Mouse (Mus musculus) cerebellum, adult 8-10 months (tissue): ENCODE results near the gene Ripk3.

ENCODE experiments used
- DNase-seq: peaks from one replicate; pipeline ENCODE4 v3.0.0; 2022

The Ripk3 gene

GRCm38 (mm10) chr14:55758363-55758784 is 30.3 kb downstream of the Ripk3 start, which contains the start of gene Cideb:
TSS of gene Cideb (minus strand) at chr14:55758458.
- DNase-seq = peak; percentile 33

DNA sequence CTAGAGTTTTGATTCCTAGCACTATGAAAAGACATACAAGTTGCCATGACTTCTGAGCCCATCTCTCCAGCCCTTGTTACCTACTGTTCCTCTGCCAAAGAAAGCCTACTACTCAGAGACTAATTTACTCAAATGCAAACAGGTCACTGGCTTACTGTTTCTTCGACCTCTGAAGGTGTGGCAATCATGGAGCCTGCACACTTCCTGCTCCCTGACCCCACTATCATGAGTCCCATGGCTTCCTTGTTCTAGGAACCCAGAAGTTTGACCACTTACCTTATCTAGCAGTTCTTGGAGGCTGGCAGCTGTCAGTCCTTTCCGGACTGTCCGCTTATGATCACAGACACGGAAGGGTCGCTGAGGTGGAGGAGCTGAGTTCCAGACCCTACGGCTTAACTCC is 31.1 kb downstream of the Ripk3 start:
- no peak for DNase-seq

- no peak for DNase-seq
Observed at GRCm38 (mm10) chr14:55747051-55747847, 41.4 kb downstream of the Ripk3 start.

DNA sequence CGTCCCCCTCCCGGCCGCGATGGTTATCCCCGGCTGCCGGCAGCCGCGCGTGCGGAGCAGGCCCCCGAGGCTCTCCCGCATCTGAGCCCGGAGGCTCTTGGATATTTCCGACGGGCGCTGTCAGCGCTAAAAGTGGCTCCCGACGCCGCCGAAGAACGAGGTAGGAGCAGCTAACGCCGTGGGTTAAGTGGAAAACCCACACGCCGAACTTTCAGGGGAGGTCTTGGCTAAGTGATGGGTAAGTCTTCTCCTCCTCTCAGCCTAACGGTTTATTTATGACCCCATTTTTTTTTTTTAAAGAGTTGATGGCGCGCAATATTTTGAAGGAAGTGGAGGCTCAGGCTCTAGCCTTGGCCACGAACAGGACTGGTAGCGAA is 42.8 kb downstream of the Ripk3 start:
- no peak for DNase-seq

GRCm38 (mm10) chr14:55745180-55745860 is 43.3 kb downstream of the Ripk3 start, which contains the start of the genes Dhrs1 and Nop9:
TSS of gene Dhrs1 (minus strand) at chr14:55745690.
TSS of gene Nop9 (plus strand) at chr14:55745693.
- peak; percentile 78 for DNase-seq

- DNase-seq = peak; percentile 81
Observed at GRCm38 (mm10) chr14:55743711-55744110, 45.0 kb downstream of the Ripk3 start.

DNA sequence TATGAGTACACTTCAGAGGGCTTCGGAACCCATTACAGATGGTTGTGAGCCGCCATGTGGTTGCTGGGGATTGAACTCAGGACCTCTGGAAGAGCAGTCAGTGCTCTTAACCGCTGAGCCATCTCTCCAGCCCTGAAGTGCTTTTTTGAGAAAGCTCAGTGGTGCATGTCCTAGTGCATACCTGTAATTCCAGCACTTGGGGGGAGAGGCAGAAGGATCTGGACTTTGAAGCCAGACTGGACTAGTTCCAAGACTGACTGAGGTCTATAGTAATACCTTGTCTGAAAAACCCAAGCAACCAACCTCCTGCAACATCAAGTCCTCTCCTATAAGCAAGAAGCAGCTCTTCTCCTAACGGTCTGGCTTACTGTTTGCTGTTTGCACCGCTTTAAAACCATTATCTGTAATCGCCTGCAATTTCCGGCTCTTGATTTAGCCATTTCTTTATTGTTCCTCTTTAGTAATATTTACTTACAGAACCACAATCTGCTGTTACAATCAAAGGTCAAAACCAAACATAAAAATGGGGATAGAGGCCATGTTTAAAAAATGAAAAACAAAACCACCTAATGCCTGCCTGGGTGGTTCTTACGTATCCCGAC is 51.5 kb downstream of the Ripk3 start:
- DNase-seq = no peak

DNA sequence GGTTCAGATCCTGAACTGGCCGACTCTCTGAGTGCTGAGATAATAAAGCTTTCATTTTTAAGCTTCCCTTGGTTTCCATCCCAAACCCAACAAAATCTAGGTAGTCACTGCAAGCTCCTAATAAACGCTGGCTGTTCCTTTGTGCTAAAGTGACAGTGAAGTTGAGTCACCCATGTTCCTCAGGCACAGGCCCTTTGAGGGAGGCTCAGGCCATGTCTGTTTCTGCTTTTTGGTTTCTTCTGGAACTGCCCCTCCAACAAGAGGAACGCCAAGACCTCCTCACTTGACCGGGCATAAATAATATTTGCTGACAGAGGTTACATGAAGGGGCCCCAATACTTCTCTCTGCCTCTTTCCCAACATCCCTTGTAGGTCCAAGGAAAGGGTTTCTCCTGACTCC is 52.9 kb downstream of the Ripk3 start:
- no peak for DNase-seq

DNA sequence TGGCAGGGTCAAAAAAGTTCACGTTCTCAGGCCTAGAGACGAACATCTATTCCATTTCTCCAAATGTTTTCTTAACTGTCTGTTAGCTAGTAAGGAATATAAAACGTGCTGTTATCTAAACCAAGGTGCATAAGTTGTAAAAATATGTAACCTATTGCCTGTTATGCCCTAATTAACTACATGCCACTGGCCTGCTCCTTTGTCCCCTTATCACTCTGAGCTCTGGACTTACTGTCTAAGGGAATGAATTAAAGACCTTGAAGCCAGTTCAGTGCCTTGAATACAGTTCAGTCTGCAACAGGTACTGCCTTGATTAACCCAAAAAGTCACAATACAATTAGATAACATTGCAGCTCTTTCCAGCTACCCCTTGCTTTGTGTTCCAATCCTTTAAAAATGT is 53.3 kb downstream of the Ripk3 start:
- no peak for DNase-seq
